19 mouse cellular contexts compared by ENCODE assay signal in the genomic region with DNA sequence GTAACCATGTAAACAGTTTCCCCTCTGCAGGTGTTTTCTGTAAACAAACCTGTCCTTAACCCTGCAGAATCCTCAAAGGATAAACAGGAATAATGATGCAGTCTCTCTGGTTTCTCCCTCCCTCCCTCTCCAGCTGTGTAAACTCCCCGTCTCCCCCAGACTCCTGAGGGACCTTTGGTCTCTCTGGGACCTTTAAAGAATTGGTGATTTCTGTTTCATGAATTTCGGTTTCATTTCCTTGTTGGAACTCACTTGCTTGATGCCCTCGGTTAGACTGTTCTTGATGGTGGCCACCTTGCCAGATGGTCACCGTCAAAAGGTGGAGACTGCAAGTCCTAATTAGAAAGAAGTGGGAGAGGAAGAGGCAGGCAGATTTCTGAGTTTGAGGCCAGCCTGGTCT.
"Had no signal": no experiment of that assay in that cellular context is flagged by ENCODE, and none has a peak within 500 bp of the region (broad histone marks: within the 10 kb centered on the region; RNA-seq: fewer than 3 reads in every experiment).

No protein-coding gene starts in this region.

- H3K4me2 ChIP-seq: kidney, embryonic 15.5 days; limb, embryonic 13.5 days; liver, embryonic 12.5 days; liver, embryonic 15.5 days; lung, embryonic 15.5 days had no signal

- H3K27ac ChIP-seq: kidney, embryonic 15.5 days; limb, embryonic 10.5 days; limb, embryonic 13.5 days; lung, embryonic 15.5 days; midbrain, embryonic 10.5 days had no signal

- DNase-seq: kidney, adult 2 months; kidney, postnatal 14 days; kidney, postnatal 4 days; liver; lung, adult 18-20 months; lung, postnatal 10 days; lung, postnatal 36 days; midbrain, embryonic 14.5 days; right cerebral cortex, postnatal 25 days; thymus, adult 18-20 months; thymus, postnatal 36 days had no signal

- ATAC-seq: liver, embryonic 12.5 days had no signal

- H3K9me3 ChIP-seq: kidney, embryonic 15.5 days; limb, embryonic 10.5 days; limb, embryonic 13.5 days; liver, embryonic 15.5 days; lung, embryonic 15.5 days; midbrain, embryonic 10.5 days had no signal

- H3K4me3 ChIP-seq: kidney, embryonic 15.5 days; limb, embryonic 10.5 days; limb, embryonic 13.5 days; liver, embryonic 12.5 days; liver, embryonic 15.5 days; lung, embryonic 15.5 days; megakaryocyte, embryonic 14.5 days; midbrain, embryonic 10.5 days had no signal

- H3K27me3 ChIP-seq: kidney, embryonic 15.5 days; limb, embryonic 13.5 days; lung, embryonic 15.5 days had no signal

- H3K9ac ChIP-seq: kidney, embryonic 15.5 days; limb, embryonic 13.5 days; liver, embryonic 12.5 days; liver, embryonic 15.5 days; lung, embryonic 15.5 days had no signal

- H3K36me3 ChIP-seq: kidney, embryonic 15.5 days; limb, embryonic 10.5 days; limb, embryonic 13.5 days; liver, embryonic 15.5 days; lung, embryonic 15.5 days; midbrain, embryonic 10.5 days had no signal

- H3K4me1 ChIP-seq: kidney, embryonic 15.5 days; limb, embryonic 13.5 days; midbrain, embryonic 10.5 days had no signal
